Mouse (Mus musculus): ENCODE data around the gene Chl1. TPM values are rescaled to one million over a fixed set of nuclear protein-coding genes. Genes with fewer than 3 reads are reported as not detected.

Gene Chl1
- not detected for polyA plus RNA-seq (2017; shearing (Covaris generic))

DNA sequence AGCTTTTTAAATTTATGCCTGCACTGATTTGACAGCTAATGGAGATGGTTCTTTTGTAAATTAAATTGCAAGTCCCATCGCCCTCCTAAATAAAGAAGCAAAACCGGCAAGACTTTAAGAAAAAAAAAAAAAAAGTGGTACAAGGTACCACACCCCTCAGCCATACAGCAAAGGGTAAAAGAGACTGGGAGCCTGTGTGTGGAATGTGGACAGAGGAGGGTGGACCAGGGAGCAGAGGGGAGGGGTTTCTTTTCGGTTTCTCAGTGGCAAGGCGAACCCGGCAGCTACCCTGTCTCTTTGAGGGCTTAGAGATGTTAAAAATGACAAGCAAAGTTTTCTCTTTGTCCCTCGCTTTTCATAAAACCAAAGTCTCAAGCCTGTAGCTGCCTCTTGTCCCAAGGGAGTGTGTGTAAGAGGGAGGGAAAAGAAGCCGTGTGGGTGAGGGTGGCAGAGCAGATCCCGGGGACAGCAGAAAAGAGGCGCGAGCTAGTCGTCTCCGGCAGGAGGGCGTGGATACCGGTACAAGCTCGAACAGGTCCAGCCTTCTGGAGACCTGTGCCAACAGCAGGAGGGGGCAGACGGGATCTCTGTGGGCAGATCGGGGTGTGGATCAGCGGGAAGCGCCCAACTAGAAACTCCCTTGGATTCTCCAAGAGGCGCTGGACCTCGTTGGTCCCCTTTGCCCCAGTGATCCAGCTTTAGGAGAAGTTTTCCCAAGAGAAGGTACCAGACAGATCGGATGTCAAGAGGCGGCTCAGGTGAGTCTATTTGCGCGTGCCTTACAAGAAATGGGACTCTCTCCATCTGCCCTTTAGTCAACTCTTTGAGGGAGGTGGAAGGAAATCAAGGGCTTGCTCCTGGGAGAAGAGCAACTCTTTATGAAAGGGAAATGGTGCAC is at the start of gene Chl1:
Gene Chl1, plus strand, starts transcription at position 195 of the 898 bp plus-strand sequence.
- no peak for ATAC-seq

DNA sequence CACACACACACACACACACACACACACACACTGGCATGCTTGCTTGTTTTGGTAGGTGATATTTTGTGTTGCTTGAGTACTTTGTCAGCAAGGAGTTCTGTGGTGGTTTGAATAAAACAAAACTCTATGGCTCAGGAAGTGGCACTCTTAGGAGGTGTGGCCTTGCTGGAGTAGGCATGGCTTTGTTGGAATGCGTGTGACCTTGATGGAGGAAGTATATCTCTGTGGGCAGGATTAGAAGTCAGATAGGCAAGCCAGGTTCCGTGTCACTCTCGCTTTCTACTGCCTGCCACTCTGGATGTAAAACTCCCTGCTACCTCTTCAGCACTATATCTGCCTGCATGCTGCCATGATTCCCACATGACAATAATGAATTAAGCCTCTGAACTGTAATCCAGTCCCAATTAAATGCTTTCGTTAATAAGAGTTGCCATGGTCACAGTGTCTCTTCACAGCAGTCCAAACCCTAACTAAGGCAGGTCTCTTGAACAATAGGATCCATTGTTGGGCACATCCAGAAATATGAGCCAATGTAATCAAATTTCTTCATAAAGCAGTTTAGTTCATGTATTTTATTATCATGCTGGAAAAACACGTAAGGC is 44.8 kb upstream of the Chl1 start:
- ATAC-seq = peak; percentile 52

DNA sequence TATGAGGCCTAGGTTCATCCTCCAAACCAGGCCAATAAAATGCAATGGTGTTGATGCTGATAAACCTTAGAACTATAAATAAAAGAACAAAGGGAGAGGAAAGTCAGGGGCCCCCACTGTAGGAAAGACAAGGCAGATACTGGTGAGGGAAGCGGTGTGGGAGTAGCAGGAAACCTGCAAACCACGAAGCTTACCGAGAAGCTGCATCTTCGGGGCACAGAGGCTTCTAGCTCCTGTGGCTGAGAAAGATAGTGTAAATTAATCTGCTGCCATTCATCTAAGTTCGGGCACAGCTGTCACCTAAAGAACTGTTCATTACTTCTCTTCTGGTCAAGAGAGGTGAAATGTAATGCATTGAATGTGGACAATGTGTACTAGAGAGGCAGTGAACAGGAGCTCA is 37.1 kb upstream of the Chl1 start:
- ATAC-seq = peak; percentile 60

DNA sequence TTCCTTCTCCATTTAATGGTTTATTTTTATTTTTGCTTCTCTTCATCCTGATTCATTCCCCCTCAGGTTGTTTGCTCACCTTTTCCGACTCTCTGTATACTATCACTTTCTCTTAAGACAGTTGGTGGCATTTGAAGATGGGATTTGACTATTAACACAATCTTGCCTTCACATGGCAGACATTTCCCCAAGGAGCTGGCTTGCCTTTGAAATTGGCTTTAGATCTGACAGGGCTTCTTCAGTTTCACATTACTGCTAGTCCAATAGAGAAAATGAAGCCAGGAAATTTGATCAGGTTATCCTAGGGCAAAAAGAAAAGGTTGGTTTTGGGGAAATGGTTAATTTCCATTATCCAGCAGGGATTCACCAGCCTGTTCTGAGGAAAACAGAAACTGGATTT is 23.2 kb upstream of the Chl1 start:
- no peak for ATAC-seq

DNA sequence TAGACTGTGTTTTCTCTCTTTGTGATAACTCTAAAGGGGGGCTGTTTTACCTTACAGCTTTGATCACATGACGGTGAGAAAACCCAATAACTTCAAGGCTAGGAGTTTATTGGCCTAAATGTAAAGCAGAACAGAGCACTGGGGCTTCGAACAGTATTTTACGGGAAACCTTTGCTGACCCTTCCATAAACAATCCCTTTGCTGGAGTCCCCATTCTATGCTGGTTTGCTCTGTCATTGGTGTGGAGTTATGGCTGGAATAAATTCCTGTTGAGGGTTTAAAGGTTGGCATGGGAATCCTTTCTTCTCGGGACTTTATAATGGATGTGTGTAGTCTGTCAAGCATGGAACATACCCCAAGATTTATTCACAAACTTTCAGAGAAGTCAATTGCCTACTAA is 12.0 kb upstream of the Chl1 start:
- no peak for ATAC-seq

DNA sequence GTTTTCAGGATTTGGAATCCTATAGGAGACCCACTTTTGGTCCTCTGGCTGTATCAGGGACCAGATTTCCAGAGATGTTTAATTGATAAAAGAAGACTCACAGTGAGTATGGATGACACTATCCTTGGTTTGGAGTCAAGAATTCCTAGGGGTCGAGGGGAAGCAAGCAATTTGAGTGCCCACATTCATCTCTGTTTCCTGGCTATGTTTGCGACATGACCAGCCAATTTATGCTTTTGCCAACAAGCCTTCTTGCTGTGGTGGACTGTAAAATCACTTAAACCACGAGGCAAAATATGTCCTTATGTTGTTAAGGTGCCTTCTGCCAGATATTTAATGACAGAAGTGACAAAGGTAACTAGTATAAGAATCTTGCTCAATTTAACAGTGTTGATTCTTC is 6.3 kb upstream of the Chl1 start:
- ATAC-seq = no peak

DNA sequence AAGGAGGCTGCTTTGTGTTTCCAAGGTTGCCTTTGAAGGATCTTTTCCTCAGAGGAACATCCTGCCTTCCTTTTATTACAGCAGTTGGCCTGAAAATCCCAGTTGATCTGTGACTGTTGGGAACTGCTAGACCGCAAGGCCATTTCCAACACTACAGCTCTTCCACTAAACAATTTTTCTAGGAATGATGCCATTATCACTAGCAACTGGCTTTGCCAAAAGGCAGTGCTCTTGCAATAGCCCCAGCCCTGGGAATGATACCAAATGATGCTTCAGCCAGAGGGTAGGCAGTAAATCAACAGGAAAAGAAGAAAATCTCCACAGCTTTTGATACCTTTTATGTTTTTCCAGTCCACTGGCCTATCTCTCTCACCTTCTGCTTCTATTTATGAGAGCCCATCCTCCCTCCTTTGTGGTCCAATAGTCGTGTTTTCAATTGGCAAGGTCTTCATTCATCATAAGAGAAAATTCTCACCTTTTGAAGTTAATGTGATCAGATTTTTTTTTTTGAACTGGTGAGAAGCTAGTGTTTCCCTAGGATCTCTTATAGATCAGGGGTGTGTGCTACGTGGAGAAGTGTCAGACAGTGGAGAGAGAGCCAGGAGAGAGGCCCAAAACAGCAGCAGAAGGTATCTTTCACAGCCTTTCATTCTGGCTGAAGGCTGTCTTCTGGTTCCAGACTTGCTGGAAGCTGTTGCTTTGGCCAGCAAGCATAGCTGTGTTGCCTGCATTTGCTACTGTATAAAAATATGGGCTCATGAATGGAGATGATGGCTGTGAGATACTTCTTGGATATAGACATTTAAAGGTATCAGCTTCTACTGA is 2.4 kb upstream of the Chl1 start:
- no peak for ATAC-seq

DNA sequence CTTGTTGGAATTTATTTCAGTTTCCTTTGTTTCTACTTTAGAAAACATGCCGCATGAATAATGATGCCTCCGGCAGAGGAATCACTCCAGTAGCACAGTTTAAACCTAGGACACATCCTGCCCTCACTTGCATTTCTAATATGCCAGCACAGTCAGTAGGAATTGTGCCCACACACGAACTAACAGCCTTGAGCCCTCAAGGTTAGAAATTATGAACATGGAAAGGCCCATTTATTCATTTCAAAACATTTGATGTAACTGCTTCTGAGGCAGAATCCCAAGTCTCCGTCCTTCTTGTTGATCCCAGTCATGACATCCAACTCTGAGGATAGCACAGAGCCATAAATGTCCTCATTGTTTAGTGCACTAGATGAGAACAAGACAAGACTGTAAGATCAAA is 790 bp upstream of the Chl1 start:
- ATAC-seq = no peak

DNA sequence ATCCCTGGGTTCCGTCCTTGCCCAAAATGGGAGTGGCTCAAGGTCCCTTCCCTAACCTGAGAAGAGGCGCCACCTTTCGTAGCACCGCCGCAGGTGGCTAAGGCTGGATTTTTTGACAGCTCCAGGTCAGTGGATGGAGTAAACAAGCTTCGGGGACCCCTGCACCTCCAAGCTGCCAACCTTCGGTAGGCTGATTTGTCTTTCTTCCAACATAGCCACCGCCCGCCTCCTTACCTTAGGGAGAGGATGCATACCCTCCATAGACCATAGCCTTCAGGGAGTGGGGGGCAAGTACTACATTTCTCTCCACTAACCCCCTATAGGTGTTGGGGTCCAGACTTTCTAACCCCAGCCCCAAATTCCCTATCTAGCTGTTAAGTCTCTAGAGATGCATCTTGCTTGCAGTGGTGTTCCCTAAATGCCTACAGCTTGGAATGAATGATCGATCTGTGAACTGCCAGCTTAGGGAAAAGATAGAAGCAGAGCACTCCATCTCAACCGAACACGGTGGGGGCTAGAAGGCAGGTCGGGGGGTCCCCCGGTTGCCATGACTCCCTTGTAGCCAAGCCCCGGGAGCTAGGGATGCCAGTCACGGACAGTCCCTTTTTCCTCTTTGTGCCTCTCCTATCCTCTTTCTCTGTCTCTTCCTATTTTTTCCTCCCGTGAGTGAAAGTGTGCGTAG is 1.0 kb downstream of the Chl1 start:
- ATAC-seq = no peak

DNA sequence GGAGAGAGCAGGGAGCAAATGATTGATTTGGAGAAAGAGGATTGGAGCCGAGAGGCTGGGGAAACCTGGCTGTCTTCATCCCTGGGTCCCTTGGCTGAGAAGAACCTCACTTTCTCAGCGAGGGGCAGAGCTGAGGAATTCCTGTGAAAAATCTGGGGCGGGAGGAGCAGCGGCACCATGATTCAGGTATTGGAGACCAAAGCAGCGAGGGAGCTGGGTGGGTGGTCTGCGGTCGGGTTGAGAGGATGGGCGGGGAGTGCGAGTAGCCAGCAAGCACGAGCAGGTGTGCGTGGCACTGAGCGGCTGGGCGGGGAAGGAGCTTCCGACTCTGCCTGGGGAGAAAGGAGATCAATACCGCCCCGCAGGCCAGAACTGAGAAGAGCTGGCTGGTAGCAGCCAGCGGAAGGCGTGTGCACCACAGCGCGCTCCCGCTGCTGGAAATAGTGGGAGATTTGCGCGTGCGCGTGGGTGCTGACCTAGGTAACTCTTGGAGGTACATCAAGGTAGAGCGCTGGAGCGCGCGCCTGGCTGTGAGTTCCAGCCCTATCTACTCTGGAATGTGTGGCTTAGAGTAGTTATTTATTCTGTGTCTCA is 1.7 kb downstream of the Chl1 start:
- ATAC-seq = peak; percentile 69

DNA sequence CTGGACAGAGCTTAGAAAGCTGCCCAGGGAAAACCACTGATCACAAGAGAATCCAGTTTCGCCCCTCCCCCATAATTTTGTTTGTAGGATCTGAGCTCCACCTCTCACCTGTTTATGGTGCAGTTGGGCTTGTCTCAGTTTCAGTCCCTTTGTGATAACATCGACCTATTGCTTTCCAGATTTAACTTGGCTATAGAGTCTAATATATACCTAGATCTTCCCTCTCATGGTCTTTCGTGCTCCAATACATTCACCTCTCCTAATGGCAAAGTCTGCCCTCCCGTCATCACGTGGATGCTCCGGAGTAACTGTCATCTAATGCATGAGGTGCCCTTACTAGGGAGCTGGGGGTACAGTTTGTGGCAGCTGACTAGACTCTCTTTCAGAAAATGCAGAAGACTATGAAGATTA is 2.5 kb downstream of the Chl1 start:
- ATAC-seq = no peak

DNA sequence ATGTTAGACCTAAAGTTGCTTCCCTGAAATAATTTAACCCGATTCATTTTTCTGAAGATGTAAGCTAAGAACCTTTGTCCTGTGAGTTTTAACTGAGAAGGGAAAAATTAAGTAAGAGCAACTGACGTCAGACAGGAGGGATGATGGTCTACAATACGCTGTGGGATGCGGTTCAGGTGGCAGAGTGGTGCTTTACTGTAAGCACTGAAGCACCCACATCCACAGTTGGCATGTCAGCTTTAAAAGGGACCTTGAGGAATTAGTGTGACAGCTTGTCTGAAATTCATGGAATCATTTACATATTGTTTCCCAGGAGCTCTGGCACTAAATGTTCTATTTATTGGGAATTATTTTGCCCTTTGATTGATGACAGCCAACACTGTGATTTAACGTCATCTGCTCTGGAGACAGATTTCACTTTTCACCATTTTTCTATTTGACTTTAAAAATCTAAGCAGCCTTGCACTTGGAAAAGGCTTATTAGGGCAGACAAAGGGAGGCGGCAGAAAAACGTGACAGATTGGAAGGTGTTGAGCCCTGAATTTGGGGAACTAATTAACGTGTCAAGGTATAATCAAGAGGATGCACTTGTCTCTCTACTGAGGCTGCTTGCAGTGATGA is 3.3 kb downstream of the Chl1 start:
- no peak for ATAC-seq

DNA sequence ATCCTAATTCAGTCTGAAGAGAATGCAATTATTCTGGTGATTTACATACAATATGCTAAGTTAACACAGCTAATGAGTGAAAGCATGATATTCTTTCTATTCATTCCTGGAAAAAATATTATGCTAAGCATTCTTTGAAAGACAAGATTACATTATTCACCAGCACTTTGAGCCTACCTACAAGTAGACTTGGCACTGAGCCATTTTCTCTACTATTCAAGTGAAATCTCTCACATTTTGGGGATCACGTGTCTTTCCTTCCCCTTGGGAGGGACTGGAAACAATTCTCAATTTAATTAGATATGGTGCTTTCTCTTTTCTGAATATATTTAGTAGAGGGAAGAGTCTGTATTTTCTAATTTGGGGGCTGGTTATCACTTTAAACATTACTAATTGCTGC is 4.0 kb downstream of the Chl1 start:
- ATAC-seq = no peak

DNA sequence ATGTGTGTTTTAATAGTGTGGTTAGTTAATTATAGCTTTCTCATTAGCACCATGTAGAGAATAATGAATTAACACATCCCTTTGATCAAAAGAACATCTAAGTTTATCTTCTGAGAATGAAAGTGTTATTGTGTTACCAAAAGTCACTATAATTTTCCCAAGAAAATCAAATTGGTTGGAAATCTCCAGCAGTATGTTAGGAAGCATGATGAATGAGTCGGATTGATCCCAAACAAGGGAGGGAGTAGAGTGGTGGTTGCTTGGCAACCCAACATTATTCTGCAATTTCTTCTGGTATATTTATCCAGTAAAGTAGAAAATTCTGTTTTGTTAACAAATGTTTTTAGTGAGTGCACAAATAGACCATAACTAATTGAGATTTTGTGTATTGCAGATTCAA is 4.4 kb downstream of the Chl1 start:
- ATAC-seq = no peak

DNA sequence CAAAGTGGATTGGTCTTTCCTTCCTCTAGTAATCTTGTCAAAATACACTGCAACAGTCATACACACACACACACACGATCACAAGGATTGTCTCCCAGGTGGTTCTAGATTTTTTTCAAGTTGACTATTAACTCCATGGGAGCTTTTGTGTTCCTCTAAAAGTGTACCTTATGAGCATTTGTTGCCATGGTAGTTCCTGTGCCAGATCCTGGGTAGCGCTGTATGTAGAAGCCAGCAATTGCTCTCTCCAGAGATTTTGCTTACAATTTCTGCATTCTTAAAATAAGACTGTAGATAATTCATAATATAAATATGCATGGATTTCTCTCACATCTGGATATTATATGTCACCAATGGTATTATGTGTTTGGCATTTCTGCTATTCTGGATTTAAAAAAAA is 9.2 kb downstream of the Chl1 start:
- no peak for ATAC-seq

DNA sequence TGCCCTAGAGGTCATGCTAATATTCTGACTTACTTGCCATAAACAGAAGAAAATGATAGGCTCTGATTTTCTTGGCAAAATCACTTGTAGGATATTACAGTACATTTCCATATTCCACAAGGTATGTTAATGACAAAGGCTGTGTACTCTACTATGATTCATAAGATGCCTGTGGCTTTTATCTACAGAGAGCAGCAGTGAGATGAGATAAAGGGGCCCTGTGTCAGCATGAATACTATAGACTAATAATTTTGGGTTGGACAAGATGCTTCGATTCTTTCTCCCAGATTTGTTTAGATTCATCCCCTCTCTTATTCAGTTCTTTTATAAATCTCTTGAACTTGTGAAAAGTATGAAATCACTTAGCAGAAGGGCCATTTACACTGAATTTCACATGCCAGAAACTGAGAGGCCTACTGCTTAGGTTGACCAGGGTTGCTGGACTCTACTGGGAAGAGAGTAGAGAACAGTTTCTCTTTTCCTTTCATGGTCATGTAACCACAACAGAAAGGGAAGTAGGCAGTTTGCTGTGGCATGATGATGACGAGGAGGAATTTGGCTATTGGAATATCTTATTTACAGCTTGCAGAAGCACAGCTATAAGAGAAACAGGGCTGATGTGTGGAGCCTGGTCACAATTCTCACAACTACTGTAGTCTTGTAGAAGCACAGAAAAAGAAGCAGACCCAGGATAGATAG is 15.1 kb downstream of the Chl1 start:
- no peak for ATAC-seq

DNA sequence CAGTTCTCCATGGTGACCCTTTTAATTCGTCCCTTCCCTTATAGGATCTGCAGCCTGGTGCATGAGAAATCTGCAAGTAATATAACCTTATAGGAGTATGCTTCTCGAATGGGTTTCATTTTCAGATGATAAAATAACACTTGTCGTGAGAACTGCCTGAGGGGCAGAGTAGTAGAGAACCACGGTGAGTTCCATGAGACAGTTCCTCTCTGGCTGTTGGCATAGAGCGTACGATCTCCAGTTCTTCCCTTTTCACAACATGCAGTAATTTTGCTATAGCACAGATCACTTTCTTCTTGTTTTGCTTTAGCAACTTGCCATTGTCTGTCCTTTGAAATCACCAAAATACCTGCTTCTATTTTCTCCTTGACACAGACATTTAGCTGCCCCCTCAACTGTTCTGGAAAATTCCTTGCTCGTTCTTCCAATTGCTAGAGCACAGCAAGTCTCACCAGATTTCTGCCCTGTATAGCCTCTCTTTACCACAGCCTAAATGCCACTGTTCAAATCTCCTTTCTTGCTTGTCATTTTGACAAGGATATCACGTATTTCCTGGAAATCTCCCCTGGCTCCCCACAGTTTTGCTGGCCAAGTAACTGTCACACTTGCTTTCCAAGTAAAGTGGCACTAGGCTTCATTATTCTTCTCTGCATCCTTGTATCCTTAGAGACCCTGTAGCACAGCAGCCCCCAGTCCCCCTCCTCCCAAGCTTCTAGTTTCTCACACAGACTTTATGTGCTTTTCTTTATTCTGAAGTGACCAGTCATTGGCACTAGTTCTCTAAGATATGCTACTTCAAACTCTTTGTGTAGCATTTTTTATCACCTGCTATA is 16.8 kb downstream of the Chl1 start:
- no peak for ATAC-seq

DNA sequence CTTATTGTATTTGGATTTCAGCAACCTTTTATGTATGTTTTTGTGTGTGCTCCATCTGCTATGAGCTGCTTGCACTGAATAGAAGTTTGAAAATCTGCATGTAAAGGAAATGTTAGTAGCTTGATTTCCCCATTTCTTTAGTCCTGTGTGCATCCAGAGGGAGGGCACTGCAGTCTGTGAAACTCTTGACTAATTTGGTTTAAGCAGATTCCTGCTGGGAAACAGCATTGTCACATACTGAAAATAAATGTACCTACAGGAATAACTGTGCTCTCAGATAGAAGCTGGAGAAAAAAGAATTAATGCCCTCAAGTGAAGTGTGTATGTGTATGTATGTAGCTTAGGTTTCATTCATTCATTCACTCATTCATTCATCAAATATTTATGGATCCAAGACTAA is 22.7 kb downstream of the Chl1 start:
- ATAC-seq = no peak

DNA sequence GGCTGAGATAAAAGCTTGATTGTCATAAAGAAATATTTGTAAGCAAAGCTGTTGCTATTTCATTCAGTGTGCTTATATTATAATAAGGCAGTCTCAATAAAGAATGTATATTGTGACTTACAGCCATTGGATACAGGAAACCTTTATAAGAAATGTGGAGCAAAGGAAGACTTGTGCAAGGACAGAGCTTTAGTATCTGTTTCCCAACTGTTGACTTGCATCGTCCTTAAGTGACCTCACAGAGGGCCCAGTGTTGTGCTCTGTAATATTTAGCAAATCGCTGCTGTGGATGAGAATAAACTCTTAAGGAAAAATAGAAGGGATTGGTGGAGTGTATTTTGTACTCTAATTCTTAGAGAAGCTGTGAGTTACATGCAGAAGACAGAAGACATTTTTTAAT is 23.6 kb downstream of the Chl1 start:
- no peak for ATAC-seq

DNA sequence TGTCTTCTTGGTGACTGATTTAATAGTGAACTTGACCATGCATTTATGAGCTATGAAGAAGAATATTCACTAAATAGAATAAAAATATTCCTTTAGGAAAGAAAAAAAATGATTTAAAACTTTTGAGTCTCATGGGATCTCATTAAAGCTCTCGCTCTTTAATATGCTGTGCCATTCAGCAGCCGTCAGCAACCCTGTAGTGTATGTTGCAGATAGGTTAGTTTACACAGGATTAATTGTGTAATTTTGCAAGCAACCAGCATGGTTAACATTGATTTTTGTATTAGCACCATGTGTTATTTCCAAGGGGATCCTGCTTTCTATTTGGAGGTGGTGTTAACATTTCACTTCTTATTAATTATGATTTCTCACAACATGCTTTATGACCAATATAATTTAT is 32.2 kb downstream of the Chl1 start:
- ATAC-seq = no peak

All from activated CD4-positive, CD25-positive, alpha-beta regulatory T cell, adult 4 months (primary cell).